Mouse (Mus musculus) midbrain, embryonic 12.5 days (tissue): ENCODE results near the gene Kbtbd12. TPM values are rescaled to one million over a fixed set of nuclear protein-coding genes. Genes with fewer than 3 reads are reported as not detected.

ENCODE experiments used
- ATAC-seq: fragments of 200-750 bp; cut with Nextera tagmentation; 2 replicates; pipeline ENCODE4 v1.8.0; 2017; ENCODE audit warnings: low read depth, moderate TSS enrichment, moderate library complexity; ENCODE audit not compliant: low FRiP score
- H3K27ac ChIP-seq: fragments of 300-500 bp; sonication (generic); replicated peaks from 2 replicates; pipeline ENCODE4 v1.5.1; 2016; ENCODE audit warnings: mild to moderate bottlenecking
- H3K27me3 ChIP-seq: fragments of 300-500 bp; sonication (generic); 2 replicates; pipeline ENCODE4 v1.6.1; 2016; ENCODE audit warnings: mild to moderate bottlenecking
- H3K36me3 ChIP-seq: fragments of 300-500 bp; sonication (generic); 2 replicates; pipeline ENCODE4 v1.6.1; 2016
- H3K4me1 ChIP-seq: fragments of 300-500 bp; sonication (generic); 2 replicates; pipeline ENCODE4 v1.6.1; 2016
- H3K4me2 ChIP-seq: fragments of 300-500 bp; sonication (generic); replicated peaks from 2 replicates; pipeline ENCODE4 v1.6.1; 2016; ENCODE audit warnings: mild to moderate bottlenecking, moderate library complexity
- H3K4me3 ChIP-seq: fragments of 300-500 bp; sonication (generic); 2 replicates; pipeline ENCODE4 v1.5.1; 2016; ENCODE audit warnings: mild to moderate bottlenecking
- H3K9ac ChIP-seq: fragments of 300-500 bp; sonication (generic); replicated peaks from 2 replicates; pipeline ENCODE4 v1.6.1; 2016; ENCODE audit warnings: mild to moderate bottlenecking, moderate library complexity
- H3K9me3 ChIP-seq: fragments of 300-500 bp; sonication (generic); 2 replicates; pipeline ENCODE4 v1.6.1; 2016; ENCODE audit warnings: mild to moderate bottlenecking
- WGBS: fragments of 180-500 bp; shearing (Covaris S2); methylation state at CpG from one replicate; pipeline ENCODE4 v1.1.7; 2016; 5-methylcytosine and 5-hydroxymethylcytosine counted together
- polyA plus RNA-seq: library from polyadenylated mRNA; unstranded; fragments of >200 nt; fragmentation: Nextera tagmentation; extraction: Ambion mirVana; gene quantifications from 2 replicates; pipeline ENCODE4 v1.2.1, GENCODE M21; 2016

Kbtbd12 gene
- polyA plus RNA-seq, 1 experiment from 2014 or later = not detected

DNA sequence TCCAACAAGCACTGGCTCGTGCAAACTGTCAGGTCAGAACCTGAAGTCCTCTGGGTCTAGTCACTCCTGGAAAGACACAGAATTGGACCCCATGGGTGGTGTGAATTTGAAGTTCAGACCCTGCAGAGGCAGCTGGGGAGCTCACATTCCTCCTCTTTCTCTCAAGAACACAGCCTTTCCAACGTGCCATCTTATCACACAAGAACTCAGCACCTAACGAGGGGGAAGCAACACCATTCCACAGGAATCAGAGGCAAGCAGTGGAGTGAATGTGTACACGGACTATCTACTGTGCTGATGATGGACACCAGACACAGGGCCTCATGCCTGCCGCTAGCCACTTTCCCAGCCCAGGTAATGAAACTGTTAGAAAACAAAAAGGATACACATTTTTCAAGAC lies 121.1 kb downstream of the Kbtbd12 start:
- Histone ChIP-seq H3K27me3 (no peaks in the 10 kb centered on the region), H3K9ac (0 out of 2 replicates have a peak overlapping the region, but pooled peaks have one; percentile 20), H3K9me3 (no peaks in the 10 kb centered on the region), H3K4me3 (no peak overlapping the region), H3K4me1 (peaks cover 17% of the 10 kb centered on the region), H3K27ac (no peak overlapping the region), H3K4me2 (peak overlapping the region; percentile 34; the same call in 1 of the 2 replicates), H3K36me3 (peaks cover 44% of the 10 kb centered on the region)
- no peak for ATAC-seq
- WGBS = 83% methylated on average over 5 of the region's 5 CpGs

DNA sequence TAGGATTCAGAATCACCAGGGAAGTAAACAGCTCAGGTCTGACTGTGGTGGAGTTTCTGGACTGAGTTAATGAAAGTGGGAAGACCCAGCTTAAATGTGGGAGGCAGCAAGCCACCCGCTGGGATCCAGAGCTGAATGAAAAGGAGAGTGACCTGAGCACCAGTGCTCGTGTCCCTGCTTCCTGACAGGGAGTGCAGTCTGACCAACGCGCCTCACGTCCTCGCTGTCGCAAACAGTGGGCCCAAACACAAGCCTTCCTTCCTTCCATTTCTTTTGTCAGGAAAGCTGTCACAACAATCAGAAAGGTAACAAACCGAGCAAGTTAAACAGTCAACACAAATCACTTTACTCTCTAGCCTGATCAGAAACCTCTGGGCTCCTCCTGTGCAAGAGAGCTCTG lies 121.8 kb downstream of the Kbtbd12 start:
- H3K27me3 ChIP-seq = no peaks in the 10 kb centered on the region
- H3K4me1 ChIP-seq = peaks cover 17% of the 10 kb centered on the region
- H3K36me3 ChIP-seq = peaks cover 51% of the 10 kb centered on the region
- ATAC-seq = no peak
- no peak overlapping the region for H3K9ac ChIP-seq
- H3K9me3 ChIP-seq = no peaks in the 10 kb centered on the region
- no peak overlapping the region for H3K4me2 ChIP-seq
- 87% methylated on average over 8 of the region's 8 CpGs for WGBS
- no peak overlapping the region for H3K4me3 ChIP-seq
- no peak overlapping the region for H3K27ac ChIP-seq

DNA sequence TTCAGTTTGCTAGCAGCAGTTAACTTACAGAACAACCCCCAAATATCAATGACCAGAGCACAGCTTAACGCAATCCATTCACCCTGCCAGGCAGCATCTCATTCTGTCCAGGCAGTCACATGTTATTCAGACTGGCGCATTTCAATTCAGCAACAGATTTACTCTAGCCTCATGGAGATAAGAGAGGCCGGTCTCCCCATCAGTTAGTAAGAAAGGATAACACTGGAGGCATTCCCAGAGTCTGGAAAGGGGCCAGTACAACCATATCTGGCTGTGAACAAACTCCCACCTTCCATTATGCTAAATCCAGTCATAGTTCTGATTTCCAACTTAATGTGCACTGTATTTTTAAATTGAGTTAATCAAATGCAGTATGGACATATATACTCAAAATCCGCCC lies 123.2 kb downstream of the Kbtbd12 start:
- Histone ChIP-seq H3K9me3 (no peaks in the 10 kb centered on the region), H3K4me3 (no peak overlapping the region), H3K36me3 (peaks cover 65% of the 10 kb centered on the region), H3K27ac (no peak overlapping the region), H3K4me2 (no peak overlapping the region), H3K9ac (no peak overlapping the region), H3K4me1 (peaks cover 14% of the 10 kb centered on the region), H3K27me3 (no peaks in the 10 kb centered on the region)
- no peak for ATAC-seq
- WGBS = 88% methylated on average over 4 of the region's 4 CpGs

DNA sequence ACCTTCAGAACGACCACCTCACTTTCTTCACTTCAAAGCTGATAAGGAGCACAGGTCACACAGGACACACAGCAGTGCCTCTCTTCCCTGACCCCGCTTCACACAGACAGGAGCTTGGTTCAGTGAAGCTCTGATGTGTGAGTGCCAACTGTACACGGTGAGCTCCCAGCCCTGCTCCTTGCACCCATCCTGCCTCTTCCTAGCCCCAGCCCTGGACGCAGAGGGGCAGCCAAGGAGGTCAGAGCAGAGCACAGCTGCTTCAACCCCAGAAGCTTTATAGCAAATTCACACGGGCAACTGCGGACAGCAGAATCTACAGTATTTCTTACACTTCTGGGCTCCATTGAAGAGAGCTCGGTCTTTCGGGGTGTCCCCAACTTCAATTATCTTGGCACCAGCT lies 123.8 kb downstream of the Kbtbd12 start:
- H3K27ac ChIP-seq = no peak overlapping the region
- no peak overlapping the region for H3K9ac ChIP-seq
- 94% methylated on average over 8 of the region's 8 CpGs for WGBS
- H3K9me3 ChIP-seq = no peaks in the 10 kb centered on the region
- H3K4me2 ChIP-seq = no peak overlapping the region
- H3K27me3 ChIP-seq = no peaks in the 10 kb centered on the region
- no peak for ATAC-seq
- H3K4me3 ChIP-seq = no peak overlapping the region
- peaks cover 9% of the 10 kb centered on the region for H3K4me1 ChIP-seq
- peaks cover 70% of the 10 kb centered on the region for H3K36me3 ChIP-seq

DNA sequence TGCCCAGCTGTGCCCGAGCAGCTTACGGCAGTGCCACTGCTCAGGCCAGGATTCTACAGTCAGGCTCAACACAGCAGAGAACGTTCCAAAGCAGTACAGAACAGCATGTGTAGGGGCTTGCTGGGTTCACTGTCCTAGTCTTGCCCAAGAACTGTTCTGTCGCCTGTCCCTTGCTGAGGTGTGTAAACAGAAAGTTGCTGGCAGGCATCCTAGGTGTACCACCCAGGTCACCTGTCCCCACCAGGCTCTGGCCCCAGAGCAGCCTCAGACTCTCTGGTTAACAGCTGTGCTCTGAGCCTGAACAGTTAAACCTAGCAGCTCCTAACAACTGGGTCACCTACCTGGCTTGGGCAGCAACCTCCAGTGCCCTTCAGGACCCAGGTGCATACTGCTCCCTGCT lies 134.7 kb downstream of the Kbtbd12 start:
- H3K9me3 ChIP-seq = no peaks in the 10 kb centered on the region

DNA sequence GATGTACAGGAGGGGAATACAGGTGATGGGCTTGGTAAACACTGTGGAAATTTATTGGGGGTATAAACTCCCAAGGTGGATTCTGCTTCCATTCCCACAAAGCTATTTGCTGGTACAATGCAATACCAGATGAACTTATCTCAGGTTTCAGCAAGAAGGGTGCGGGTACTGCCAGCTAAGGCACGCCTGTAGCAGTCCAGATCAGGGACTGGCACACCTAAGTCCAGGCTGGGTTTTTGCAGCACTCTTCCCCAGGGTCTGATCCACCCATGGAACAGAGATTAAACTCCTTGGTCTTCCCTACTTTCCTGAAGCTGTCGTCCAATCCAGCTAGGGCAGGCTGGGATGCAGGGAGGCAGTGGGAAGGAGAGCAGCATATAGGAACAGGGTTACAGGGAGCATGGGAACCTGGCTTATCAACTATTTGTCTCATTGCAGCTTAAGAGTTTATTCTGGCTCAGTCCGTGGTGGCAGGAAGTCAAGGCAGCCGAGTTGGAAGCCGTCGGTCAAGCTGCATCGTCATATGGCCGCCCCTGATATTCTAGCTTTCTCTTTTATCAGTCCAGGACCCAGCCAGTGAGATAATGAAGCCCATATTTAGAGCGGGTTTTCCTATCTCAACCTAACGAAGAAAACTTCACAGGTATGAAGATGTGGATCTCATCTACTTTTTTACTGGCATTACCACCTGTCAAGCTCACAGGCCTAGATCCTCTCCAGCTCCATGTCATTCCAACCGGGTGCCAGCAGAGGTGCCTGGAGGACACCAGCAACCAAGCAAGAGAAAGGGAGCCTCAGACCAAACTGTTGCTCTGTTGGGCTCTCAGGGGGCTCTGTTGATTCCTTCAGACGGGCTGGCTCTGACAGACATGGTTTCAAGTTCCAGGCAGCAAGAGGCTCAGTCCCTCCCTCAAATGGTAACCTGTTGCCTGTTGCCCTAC lies 135.4 kb downstream of the Kbtbd12 start:
- Histone ChIP-seq H3K9me3 (no peaks in the 10 kb centered on the region), H3K27me3 (peaks cover 10% of the 10 kb centered on the region; the same call in 1 of the 2 replicates), H3K4me2 (no peak overlapping the region), H3K4me3 (no peak overlapping the region), H3K36me3 (peaks cover 64% of the 10 kb centered on the region), H3K4me1 (peaks cover 7% of the 10 kb centered on the region), H3K9ac (no peak overlapping the region), H3K27ac (no peak overlapping the region)
- 87% methylated on average over 13 of the region's 13 CpGs for WGBS
- no peak for ATAC-seq

More for the DNA sequence above, 134.7 kb downstream of the Kbtbd12 start:
- Histone ChIP-seq H3K4me1 (peaks cover 7% of the 10 kb centered on the region), H3K27ac (no peak overlapping the region), H3K9ac (no peak overlapping the region), H3K4me2 (no peak overlapping the region), H3K27me3 (peaks cover 10% of the 10 kb centered on the region; the same call in 1 of the 2 replicates), H3K4me3 (no peak overlapping the region), H3K36me3 (peaks cover 65% of the 10 kb centered on the region)
- ATAC-seq = no peak
- WGBS = 92% methylated on average over 4 of the region's 4 CpGs

DNA sequence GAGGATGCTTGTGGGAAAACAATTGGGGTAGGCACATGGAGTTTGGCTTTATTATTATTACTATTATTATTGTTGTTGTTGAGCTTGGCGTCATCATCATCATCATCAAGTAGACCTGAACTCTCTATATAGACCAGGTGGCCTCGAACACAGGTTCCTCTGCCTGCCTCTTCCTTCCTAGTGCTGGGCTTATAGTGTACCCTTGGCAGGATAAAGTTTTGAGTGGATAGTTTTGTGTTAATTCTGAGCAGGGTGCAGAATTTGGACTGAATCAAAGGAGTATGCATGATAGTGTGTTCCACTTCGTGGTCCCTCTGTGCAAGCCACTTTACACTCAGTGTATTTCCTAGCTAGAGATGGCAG lies 137.4 kb downstream of the Kbtbd12 start:
- Histone ChIP-seq H3K36me3 (peaks cover 60% of the 10 kb centered on the region), H3K4me3 (peak overlapping the region; percentile 57), H3K27me3 (peaks cover 10% of the 10 kb centered on the region; the same call in 1 of the 2 replicates), H3K27ac (no peak overlapping the region), H3K4me2 (peak overlapping the region; percentile 94), H3K4me1 (peaks cover 7% of the 10 kb centered on the region), H3K9me3 (no peaks in the 10 kb centered on the region), H3K9ac (peak overlapping the region; percentile 70; the same call in 1 of the 2 replicates)
- no peak; the same call in 1 of the 2 replicates for ATAC-seq
- 9% methylated on average over 3 of the region's 3 CpGs for WGBS

DNA sequence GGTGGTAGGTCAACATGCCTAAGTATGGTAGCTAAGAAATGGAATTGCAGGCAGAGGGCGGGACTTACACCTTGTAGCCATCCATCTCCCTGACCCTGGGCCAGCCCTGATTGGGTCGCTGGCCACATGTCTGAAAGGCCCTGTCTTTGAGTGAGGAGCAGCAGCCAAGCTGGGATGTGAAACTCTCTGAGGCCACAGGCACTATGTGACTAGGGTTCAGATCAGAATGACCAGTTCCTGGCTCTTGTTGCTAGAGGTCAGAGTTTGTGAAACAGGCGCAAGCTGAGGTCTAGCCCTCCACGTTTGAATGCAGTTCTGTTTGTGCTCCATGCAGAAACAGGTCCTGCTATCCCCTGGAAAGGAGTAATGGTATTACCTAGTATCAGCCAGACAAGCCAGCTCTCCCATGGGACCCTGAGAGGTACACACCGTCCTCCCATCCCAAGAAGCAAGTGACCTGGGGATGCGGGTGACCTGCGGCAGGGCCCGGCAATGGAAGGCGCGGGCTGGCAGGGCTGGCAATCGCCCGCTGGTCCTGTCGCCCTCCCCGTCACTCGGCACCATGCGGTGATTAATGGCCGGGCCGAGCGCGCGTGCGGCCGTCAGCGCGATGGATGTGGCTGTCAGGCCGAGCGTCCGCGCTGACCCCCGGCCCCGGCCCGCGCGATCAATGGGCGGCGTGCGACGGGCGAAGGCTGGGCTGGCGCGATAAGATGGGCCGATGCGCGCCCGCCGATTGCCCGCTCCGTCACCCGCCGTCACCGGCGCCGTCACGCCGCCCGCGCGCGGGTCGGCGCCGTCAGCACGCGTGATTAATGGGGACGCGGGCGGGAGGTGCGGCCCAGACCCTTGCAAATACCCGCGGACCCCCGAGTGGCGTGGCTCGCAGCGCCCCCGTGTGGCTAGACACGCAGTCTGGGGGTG lies 138.0 kb downstream of the Kbtbd12 start:
- H3K27me3 ChIP-seq = peaks cover 10% of the 10 kb centered on the region; the same call in 1 of the 2 replicates
- H3K4me1 ChIP-seq = peaks cover 7% of the 10 kb centered on the region
- H3K4me2 ChIP-seq = peak overlapping the region; percentile 94
- H3K9ac ChIP-seq = peak overlapping the region; percentile 70
- H3K36me3 ChIP-seq = peaks cover 54% of the 10 kb centered on the region
- no peaks in the 10 kb centered on the region for H3K9me3 ChIP-seq
- ATAC-seq = peak; percentile 83
- H3K4me3 ChIP-seq = peak overlapping the region; percentile 57
- WGBS = 2% methylated on average over 76 of the region's 76 CpGs
- 0 out of 2 replicates have a peak overlapping the region, but pooled peaks have one; percentile 11 for H3K27ac ChIP-seq

Other genes starting within 250 kb of the Kbtbd12 start
- gene Eefsec, start 191.4 kb downstream of the Kbtbd12 start, polyA plus RNA-seq = 27.9 and 29.9 TPM in 2 replicates
- gene Ruvbl1, start 172.5 kb downstream of the Kbtbd12 start, polyA plus RNA-seq = 126 and 129 TPM in 2 replicates
- gene Sec61a1, start 119.0 kb downstream of the Kbtbd12 start, polyA plus RNA-seq = 195 and 202 TPM in 2 replicates
- gene Mgll, start 86.5 kb upstream of the Kbtbd12 start, polyA plus RNA-seq = 1.1 and 2.2 TPM in 2 replicates
- 27.7 and 30.0 TPM in 2 replicates for gene Abtb1, start 204.0 kb upstream of the Kbtbd12 start, polyA plus RNA-seq
- gene Podxl2, start 237.1 kb upstream of the Kbtbd12 start, polyA plus RNA-seq = 305 and 314 TPM in 2 replicates